Mouse (Mus musculus): ENCODE results near the gene Eif4g1. TPM values are rescaled to one million over a fixed set of nuclear protein-coding genes. Genes with fewer than 3 reads are reported as not detected.
A peak's percentile ranks its signal among the peaks of the same experiment; 100 is the strongest.

Gene Eif4g1
- polyA plus RNA-seq, 1 experiment from 2014 or later, result 254 TPM

DNA sequence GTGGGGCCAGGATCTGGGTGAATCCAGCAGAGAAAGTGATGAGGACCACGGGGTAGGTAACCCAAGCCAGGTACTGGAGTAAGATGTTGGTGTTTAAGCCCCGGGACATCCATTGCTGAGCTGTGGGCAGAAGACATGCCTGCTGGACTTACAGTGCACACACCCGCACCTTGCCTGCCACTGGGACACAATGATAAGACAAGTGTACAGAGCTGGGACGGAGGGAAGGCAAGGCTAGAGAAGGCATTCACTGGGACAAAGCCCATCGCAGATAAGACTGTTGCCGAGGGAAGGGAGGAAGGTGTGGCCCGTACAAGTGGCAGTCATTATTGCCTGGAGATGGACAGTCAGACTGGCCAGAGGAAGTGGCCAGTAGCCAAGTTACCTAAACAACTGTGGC, 44.8 kb downstream of the Eif4g1 start:
- no peaks in the 10 kb centered on the region for H3K9me3 ChIP-seq
- peaks cover 47% of the 10 kb centered on the region for H3K4me1 ChIP-seq

DNA sequence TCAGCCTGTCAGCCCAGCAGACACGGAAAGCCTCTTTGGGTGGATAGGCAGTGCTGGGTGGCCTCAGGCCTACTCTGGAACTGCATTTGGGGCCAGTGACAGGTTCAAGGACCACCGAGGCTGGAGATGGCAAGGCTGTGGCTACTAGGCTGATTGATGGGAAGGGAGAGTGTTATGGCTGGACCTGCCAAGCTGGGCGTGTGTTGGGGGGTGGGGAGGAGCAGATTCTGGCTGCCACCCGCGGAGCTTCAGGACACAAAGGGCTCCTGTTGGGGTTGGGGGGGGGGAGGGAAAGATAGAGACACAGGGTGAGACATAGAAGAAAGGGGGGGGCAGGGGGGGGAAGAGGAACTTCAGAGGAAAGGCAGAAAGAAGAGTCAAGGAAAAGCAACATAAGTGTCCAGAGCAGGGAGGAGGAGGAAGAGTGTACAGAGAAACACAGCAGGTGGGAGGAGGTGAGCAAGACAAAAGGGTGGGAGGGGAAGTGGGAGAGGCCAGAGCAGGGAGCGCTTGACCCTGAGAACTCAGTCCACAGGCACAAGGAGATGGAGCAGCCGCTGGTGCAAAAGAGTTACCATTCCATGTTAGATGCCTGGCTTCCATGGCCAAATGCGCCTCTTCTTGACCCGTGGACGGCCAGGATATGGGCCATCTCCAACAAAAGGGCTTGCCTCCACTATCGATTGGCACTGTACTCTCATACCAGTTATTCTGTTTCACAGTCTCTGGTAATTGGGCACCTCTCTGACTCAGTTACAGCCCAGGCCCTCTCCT, 46.4 kb downstream of the Eif4g1 start:
- Histone ChIP-seq H3K9me3 (no peaks in the 10 kb centered on the region), H3K27me3 (ENCODE audit: poor library complexity, severe bottlenecking) (peaks cover 6% of the 10 kb centered on the region; the same call in 1 of the 2 replicates), H3K4me3 (peak overlapping the region; percentile 66), H3K36me3 (replicated peaks) (peaks cover 42% of the 10 kb centered on the region), H3K4me1 (peaks cover 56% of the 10 kb centered on the region), H3K27ac (peak overlapping the region; percentile 92)
- 26% methylated on average over 11 of the region's 11 CpGs for WGBS
- DNase-seq (ENCODE audit: extremely low spot score, low spot score), result no peak

More for the DNA sequence above, 44.8 kb downstream of the Eif4g1 start:
- H3K27ac ChIP-seq, result no peak overlapping the region
- peaks cover 6% of the 10 kb centered on the region; the same call in 1 of the 2 replicates for H3K27me3 ChIP-seq (ENCODE audit: poor library complexity, severe bottlenecking)
- DNase-seq (ENCODE audit: extremely low spot score, low spot score), result no peak
- H3K36me3 ChIP-seq (replicated peaks), result peaks cover 55% of the 10 kb centered on the region
- no peak overlapping the region for H3K4me3 ChIP-seq
- 88% methylated on average over 7 of the region's 7 CpGs for WGBS

DNA sequence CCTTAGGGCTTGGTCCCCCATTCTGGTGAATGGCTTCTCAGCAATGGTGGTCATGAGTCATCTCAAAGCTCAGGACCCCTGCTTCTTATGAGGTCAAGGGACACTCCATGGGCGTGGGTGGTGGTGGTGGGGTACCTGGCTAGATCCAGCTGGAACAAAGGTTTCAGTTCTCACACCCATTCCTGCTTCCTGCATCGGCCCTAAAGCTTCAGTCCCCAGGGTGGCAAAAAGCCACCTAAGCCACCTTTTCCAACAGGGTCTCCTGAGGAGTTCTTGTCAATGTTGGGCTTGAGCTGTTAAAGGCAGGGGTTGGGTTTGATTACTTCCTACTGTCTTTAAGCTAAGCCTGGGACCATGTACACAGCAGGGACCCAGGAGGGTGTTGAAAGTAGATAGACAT, 47.0 kb downstream of the Eif4g1 start:
- Histone ChIP-seq H3K4me3 (peak overlapping the region; percentile 66), H3K9me3 (no peaks in the 10 kb centered on the region), H3K27me3 (ENCODE audit: poor library complexity, severe bottlenecking) (peaks cover 6% of the 10 kb centered on the region; the same call in 1 of the 2 replicates), H3K27ac (peak overlapping the region; percentile 92; the same call in 1 of the 2 replicates), H3K4me1 (peaks cover 56% of the 10 kb centered on the region), H3K36me3 (replicated peaks) (peaks cover 44% of the 10 kb centered on the region)
- DNase-seq (ENCODE audit: extremely low spot score, low spot score), result no peak
- 59% methylated on average over 2 of the region's 2 CpGs for WGBS

DNA sequence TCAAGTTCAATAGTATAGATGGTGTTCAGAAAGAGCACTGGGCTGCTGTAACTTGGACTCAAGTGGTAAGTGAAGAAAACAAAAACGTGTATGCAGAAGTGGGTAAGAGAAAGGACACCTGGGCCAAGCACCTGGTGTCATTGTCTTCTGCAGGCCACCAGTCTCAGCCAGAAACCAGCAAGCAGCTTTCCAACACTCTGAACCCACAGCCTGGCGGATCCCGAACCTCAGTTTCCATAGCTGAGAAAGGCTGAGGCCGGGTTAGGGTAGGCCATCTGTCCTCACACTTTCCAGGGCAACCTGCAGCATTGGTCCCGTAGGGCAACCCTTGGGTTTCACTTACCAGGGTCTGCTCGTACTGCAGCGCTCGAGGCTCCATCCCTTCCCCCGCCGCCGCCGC, 47.5 kb downstream of the Eif4g1 start:
- peaks cover 56% of the 10 kb centered on the region for H3K4me1 ChIP-seq
- H3K4me3 ChIP-seq, result peak overlapping the region; percentile 66
- WGBS, result 1% methylated on average over 12 of the region's 12 CpGs

DNA sequence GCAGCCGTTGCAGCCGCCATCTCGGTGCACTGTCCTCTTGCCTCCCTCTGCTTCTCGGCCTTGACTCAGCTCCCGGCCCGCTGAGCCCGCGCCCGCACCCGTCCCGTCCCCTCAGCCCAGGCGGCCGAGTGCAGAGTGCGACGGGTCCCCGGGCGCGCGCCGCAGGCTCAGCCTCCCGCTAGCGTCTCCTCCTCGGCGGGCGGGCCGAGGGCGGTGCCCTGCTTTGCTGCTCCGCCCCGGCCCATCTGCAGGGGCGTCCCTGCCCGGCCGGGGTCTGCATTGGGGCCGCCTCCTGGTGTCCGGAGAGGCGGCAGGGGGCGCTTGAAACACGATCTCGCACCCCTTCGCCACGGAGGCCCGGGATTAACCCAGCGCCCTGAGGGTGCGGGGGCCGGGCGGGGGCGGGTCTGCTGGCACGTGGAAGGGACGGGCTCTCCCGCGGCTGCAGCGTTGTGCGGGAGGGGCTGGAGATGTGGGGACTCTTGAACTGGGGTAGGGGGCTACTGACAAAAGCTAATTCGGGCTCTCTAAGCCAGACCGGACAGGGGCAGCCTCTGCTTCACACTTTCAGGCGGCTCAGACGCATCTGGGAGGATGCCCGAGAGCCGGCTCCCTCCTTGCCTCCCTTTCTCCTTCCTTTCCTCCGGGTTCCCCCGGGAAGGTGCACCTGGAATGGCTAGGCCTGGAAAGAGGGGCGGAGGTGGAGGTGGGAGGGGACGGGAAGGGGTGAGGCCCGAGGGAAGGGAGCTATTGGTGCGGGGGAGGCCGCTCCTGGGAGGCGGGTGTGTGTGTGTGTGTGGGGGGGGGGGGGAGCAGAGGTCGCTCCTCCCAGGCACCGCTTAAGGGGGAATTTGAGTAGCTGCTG, 48.1 kb downstream of the Eif4g1 start:
- Histone ChIP-seq H3K36me3 (replicated peaks) (peaks cover 44% of the 10 kb centered on the region), H3K9me3 (no peaks in the 10 kb centered on the region), H3K27me3 (ENCODE audit: poor library complexity, severe bottlenecking) (peaks cover 6% of the 10 kb centered on the region; the same call in 1 of the 2 replicates), H3K27ac (peak overlapping the region; percentile 92), H3K4me1 (peaks cover 56% of the 10 kb centered on the region), H3K4me3 (peak overlapping the region; percentile 66)
- peak; percentile 83 for DNase-seq (ENCODE audit: extremely low spot score, low spot score)
- WGBS, result under 1% methylated on average over 66 of the region's 68 CpGs

More for the DNA sequence above, 47.5 kb downstream of the Eif4g1 start:
- Histone ChIP-seq H3K27ac (peak overlapping the region; percentile 92), H3K27me3 (ENCODE audit: poor library complexity, severe bottlenecking) (peaks cover 6% of the 10 kb centered on the region; the same call in 1 of the 2 replicates), H3K9me3 (no peaks in the 10 kb centered on the region), H3K36me3 (replicated peaks) (peaks cover 44% of the 10 kb centered on the region)
- DNase-seq (ENCODE audit: extremely low spot score, low spot score), result no peak

DNA sequence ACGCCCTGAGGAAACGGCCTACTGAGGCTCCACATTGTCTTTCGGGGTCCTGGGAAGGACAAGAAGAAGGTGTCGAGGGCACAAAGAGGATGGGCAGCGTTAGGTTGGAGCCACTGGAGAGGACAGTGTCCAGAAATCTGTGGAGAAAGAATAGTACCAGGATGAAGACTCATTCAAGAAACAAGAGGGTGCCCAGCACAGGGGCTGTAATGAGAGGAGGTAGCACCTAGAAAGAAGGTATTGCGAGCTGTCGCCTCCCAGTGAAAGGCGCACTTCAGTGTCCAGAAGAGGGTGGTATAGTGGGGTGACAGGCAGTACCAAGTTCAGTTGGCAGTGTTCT, 48.7 kb downstream of the Eif4g1 start:
- Histone ChIP-seq H3K27ac (peak overlapping the region; percentile 92), H3K9me3 (no peaks in the 10 kb centered on the region), H3K4me3 (peak overlapping the region; percentile 66), H3K27me3 (ENCODE audit: poor library complexity, severe bottlenecking) (peaks cover 6% of the 10 kb centered on the region; the same call in 1 of the 2 replicates), H3K36me3 (replicated peaks) (peaks cover 44% of the 10 kb centered on the region), H3K4me1 (peaks cover 56% of the 10 kb centered on the region)
- no peak for DNase-seq (ENCODE audit: extremely low spot score, low spot score)
- under 1% methylated on average over 8 of the region's 8 CpGs for WGBS

DNA sequence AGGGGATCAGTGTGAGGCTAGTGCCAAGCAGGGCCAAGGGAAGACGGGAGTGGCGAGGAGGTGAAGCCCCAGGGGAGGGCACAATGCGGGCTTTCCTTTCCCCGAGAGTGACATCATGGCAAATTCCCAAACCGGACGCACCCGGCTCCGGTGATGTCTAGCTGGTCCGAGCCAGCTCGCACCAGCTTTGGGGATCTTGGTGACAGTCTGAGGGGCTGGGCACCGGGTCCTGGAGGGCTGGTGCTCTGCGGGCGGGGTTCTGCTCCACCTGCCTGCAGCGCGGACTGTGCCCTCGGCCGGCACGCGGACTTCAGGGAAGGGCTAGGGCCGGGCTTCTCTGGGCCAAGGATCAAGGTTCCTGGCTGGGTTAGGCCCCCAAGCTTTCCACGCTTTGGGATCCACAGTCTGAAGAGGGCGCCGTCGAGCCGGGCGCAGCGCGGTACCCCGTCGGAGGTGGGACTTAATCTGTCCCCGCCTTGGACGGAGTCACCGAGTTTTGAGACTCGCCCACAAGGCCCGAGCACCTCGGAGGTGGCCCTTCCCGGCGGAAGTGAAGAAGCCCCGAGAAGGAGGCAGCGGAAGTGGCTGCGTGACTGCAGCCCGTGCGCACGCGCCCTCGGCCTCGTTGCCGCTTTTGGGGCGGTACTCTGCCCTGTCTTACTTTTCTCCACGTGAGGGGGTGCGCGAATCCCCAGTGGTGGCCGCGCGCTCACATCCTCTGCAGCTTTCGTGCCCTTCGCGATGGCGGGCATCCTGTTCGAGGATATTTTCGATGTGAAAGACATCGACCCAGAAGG, 49.3 kb downstream of the Eif4g1 start, which contains the start of the genes Polr2h and Clcn2:
Gene Polr2h, plus strand, starts transcription at position 485 of the 797 bp plus-strand sequence.
Gene Clcn2, minus strand, starts transcription at position 566 of the 797 bp plus-strand sequence.
- Histone ChIP-seq H3K4me3 (peak within 1 kb of the TSS; percentile 66), H3K27me3 (ENCODE audit: poor library complexity, severe bottlenecking) (peaks cover 6% of the 10 kb centered on the region; the same call in 1 of the 2 replicates), H3K4me1 (peaks cover 56% of the 10 kb centered on the region), H3K9me3 (no peaks in the 10 kb centered on the region), H3K27ac (peak within 1 kb of the TSS; percentile 92), H3K36me3 (replicated peaks) (peaks cover 44% of the 10 kb centered on the region)
- under 1% methylated on average over 62 of the region's 62 CpGs for WGBS
- peak; percentile 95 for DNase-seq (ENCODE audit: extremely low spot score, low spot score)

DNA sequence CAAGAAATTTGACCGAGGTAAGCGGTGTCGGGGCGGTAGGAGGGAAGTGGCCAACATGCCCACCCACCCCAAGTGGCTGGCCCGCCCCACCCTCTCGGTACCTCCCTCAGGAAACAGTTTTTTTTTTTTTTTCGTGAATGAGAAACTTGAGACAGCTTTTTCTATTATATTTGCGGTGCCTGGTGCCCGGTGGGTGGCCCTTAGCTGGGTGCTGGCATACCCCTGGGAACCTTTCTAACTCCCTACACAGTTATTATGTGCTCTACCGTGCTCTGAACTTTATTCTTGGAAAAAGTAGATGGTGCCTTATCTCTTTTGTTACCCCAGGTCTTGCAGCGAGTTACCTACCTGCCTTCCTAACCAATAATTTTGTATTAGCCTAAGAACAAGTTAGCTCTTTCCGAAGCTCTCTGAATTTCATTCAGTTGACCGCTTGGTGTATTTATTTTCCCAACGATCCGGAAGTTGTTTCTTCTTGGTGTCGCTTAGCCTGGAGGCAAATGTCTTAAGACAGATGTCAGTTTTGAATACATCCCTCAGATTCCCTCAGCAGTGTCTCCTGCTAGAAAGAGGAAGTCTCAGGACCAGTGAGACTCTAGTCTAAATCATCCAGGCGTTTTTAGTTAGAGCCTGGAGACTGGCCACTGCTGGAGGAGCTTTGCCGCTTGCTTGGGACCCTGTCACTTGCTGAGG, 50.0 kb downstream of the Eif4g1 start:
- WGBS, result 5% methylated on average over 18 of the region's 18 CpGs
- no peak for DNase-seq (ENCODE audit: extremely low spot score, low spot score)
- Histone ChIP-seq H3K27me3 (ENCODE audit: poor library complexity, severe bottlenecking) (peaks cover 6% of the 10 kb centered on the region; the same call in 1 of the 2 replicates), H3K27ac (peak overlapping the region; percentile 92), H3K9me3 (no peaks in the 10 kb centered on the region), H3K4me1 (peaks cover 56% of the 10 kb centered on the region), H3K4me3 (peak overlapping the region; percentile 66), H3K36me3 (replicated peaks) (peaks cover 40% of the 10 kb centered on the region)

DNA sequence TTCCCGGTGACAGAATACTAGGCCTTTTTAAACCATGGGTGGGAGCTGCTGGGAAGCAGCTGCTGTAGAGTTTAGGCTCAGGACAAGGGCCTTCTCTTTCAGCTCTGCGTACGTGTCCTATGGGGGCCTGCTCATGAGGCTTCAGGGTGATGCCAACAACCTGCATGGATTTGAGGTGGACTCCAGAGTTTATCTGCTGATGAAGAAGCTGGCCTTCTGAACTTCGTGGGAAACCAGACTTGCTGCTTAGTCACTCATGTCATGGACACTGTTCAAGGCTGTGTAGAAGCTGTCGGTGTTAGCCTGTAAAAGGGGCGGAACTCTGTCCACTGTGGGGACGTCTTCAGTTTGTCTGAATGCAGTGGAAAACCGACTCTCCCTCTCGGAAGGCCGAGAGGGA, 53.7 kb downstream of the Eif4g1 start:
- 90% methylated on average over 10 of the region's 10 CpGs for WGBS
- peaks cover 24% of the 10 kb centered on the region for H3K4me1 ChIP-seq
- H3K27ac ChIP-seq, result no peak overlapping the region
- no peak overlapping the region for H3K4me3 ChIP-seq
- no peaks in the 10 kb centered on the region for H3K9me3 ChIP-seq
- H3K36me3 ChIP-seq (replicated peaks), result peaks cover 34% of the 10 kb centered on the region
- no peak for DNase-seq (ENCODE audit: extremely low spot score, low spot score)
- H3K27me3 ChIP-seq (ENCODE audit: poor library complexity, severe bottlenecking), result no peaks in the 10 kb centered on the region

DNA sequence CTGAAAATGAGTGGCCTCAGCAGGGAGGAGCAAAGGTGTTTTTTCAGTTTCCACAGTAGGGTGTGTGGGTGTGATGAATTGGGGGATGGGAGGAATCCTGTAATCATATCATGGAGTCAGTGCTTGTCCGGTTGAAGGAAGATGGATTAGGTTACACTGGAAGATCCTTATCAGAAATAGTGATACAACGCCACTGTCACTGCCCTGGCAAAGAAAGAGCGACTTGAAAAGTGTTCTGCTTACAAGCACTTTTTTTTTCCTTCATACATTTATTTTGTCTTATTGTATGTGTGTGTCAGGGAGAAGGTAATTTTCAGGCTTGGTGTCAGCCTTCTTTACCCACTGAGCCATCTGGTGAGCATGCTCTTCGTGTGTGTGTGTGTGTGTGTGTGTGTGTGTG, 54.6 kb downstream of the Eif4g1 start:
- Histone ChIP-seq H3K4me3 (no peak overlapping the region), H3K27ac (no peak overlapping the region), H3K4me1 (peaks cover 15% of the 10 kb centered on the region), H3K27me3 (ENCODE audit: poor library complexity, severe bottlenecking) (no peaks in the 10 kb centered on the region), H3K9me3 (no peaks in the 10 kb centered on the region), H3K36me3 (replicated peaks) (peaks cover 34% of the 10 kb centered on the region)
- DNase-seq (ENCODE audit: extremely low spot score, low spot score), result no peak
- 86% methylated on average over 4 of the region's 4 CpGs for WGBS

DNA sequence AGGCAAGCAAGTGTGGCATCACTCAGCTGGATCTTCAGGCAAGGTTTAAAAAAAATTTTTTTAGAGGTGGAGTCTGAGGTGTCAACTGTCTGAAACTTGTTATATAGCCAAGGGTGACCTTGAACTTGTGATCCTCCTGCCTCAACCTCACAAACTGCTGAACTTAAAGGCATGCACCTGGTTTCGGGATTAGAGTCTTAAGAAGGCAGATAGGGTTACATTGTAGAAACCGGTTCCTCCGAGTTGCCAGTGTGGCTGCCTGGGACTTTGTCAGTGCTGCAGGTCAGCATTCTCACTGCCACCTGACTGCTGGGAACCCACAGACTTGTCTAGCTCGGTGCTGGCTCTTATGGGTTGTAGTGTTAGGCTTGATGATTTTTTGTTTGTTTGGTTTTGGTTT, 55.1 kb downstream of the Eif4g1 start:
- H3K36me3 ChIP-seq (replicated peaks), result peaks cover 34% of the 10 kb centered on the region
- no peaks in the 10 kb centered on the region for H3K9me3 ChIP-seq
- DNase-seq (ENCODE audit: extremely low spot score, low spot score), result no peak
- H3K4me3 ChIP-seq, result no peak overlapping the region
- H3K27me3 ChIP-seq (ENCODE audit: poor library complexity, severe bottlenecking), result no peaks in the 10 kb centered on the region
- H3K4me1 ChIP-seq, result peaks cover 11% of the 10 kb centered on the region
- no peak overlapping the region for H3K27ac ChIP-seq
- WGBS, result 59% methylated on average over 4 of the region's 4 CpGs
